In genomic region chr2:34645851-34646540, GRCm38 (mm10) we compare ENCODE assay signal across 7 mouse cellular contexts.
DNase-seq lines count a peak whose midpoint lies in the region; ATAC-seq and TF ChIP-seq lines count a peak whose summit lies in the region.

No protein-coding gene starts in this region.

- WGBS in forebrain, embryonic 13.5 days: 10% methylated on average over 21 of the region's 21 CpGs
- 13% methylated on average over 21 of the region's 21 CpGs for WGBS in limb, embryonic 10.5 days
- WGBS in midbrain, embryonic 10.5 days: 12% methylated on average over 21 of the region's 21 CpGs

- ATAC-seq in forebrain, embryonic 13.5 days: peak; percentile 74

- no peaks in the 10 kb centered on the region for H3K36me3 ChIP-seq in ES-E14 (ENCODE audit: control insufficient read depth, insufficient read depth, low read length, poor library complexity, severe bottlenecking)
- no peaks in the 10 kb centered on the region for H3K36me3 ChIP-seq in forebrain, embryonic 13.5 days (ENCODE audit: poor library complexity, severe bottlenecking)
- H3K36me3 ChIP-seq in limb, embryonic 10.5 days: no peaks in the 10 kb centered on the region
- no peaks in the 10 kb centered on the region for H3K36me3 ChIP-seq in midbrain, embryonic 10.5 days

- H3K9me3 ChIP-seq in ES-E14 (ENCODE audit: control insufficient read depth, insufficient read depth, low read depth, low read length): no peaks in the 10 kb centered on the region
- no peaks in the 10 kb centered on the region for H3K9me3 ChIP-seq in forebrain, embryonic 13.5 days (replicated peaks)
- no peaks in the 10 kb centered on the region for H3K9me3 ChIP-seq in limb, embryonic 10.5 days (replicated peaks)
- no peaks in the 10 kb centered on the region for H3K9me3 ChIP-seq in midbrain, embryonic 10.5 days (replicated peaks)

- intact Hi-C loops in heart, postnatal 36 days (cut with DNase I): no loop called here

- in situ Hi-C loops in ES-E14 (cut with MboI; ENCODE audit: low sequenced_read_pairs in 2 of 2, unreplicated experiment in 2 of 2): no loop called here

- peaks cover 28% of the 10 kb centered on the region for H3K27me3 ChIP-seq in forebrain, embryonic 13.5 days
- H3K27me3 ChIP-seq in limb, embryonic 10.5 days (ENCODE audit: low read depth, poor library complexity, severe bottlenecking): peaks cover 9% of the 10 kb centered on the region; the same call in 1 of the 2 replicates
- H3K27me3 ChIP-seq in midbrain, embryonic 10.5 days (ENCODE audit: low read depth, poor library complexity, severe bottlenecking): peaks cover 30% of the 10 kb centered on the region

- peak; percentile 89 for DNase-seq in ES-E14 (ENCODE audit: low read depth, low spot score)
- peak; percentile 92 for DNase-seq in adrenal gland, postnatal 14 days
- DNase-seq in heart, postnatal 36 days: peak; percentile 43 to 61
- peak; percentile 82 for DNase-seq in limb, embryonic 10.5 days (ENCODE audit: low spot score)
- peak; percentile 75 for DNase-seq in midbrain, embryonic 10.5 days (ENCODE audit: low spot score)
- DNase-seq in spleen, postnatal 36 days (ENCODE audit: low spot score in 2 of 2): peak; percentile 74 to 81

- H3K4me3 ChIP-seq in ES-E14 (ENCODE audit: insufficient read depth in 1 of 2, low read depth in 1 of 2, low read length in 2 of 2, poor library complexity in 1 of 2, severe bottlenecking in 1 of 2): peak overlapping the region; percentile 39 to 60; a peak in 3 of 4 replicates
- peak overlapping the region; percentile 25 for H3K4me3 ChIP-seq in forebrain, embryonic 13.5 days
- peak overlapping the region; percentile 53 for H3K4me3 ChIP-seq in limb, embryonic 10.5 days
- H3K4me3 ChIP-seq in midbrain, embryonic 10.5 days: peak overlapping the region; percentile 53

- H3K4me1 ChIP-seq in ES-E14 (ENCODE audit: control insufficient read depth in 2 of 2, insufficient read depth in 2 of 2, low read length in 2 of 2, poor library complexity in 1 of 2): peaks cover 3 to 6% of the 10 kb centered on the region in 2 experiments; a peak in 2 of 4 replicates
- H3K4me1 ChIP-seq in forebrain, embryonic 13.5 days: peaks cover 11% of the 10 kb centered on the region
- peaks cover 25% of the 10 kb centered on the region for H3K4me1 ChIP-seq in limb, embryonic 10.5 days
- peaks cover 15% of the 10 kb centered on the region for H3K4me1 ChIP-seq in midbrain, embryonic 10.5 days

- peak overlapping the region; percentile 29; the same call in 1 of the 2 replicates for H3K9ac ChIP-seq in ES-E14 (ENCODE audit: insufficient read depth, low read depth, low read length, poor library complexity, severe bottlenecking)
- 0 out of 2 replicates have a peak overlapping the region, but pooled peaks have one; percentile 22 for H3K9ac ChIP-seq in forebrain, embryonic 13.5 days

- no peak overlapping the region for H3K27ac ChIP-seq in ES-E14 (ENCODE audit: insufficient read depth, low read depth, low read length, poor library complexity, severe bottlenecking)
- no peak overlapping the region for H3K27ac ChIP-seq in forebrain, embryonic 13.5 days
- H3K27ac ChIP-seq in limb, embryonic 10.5 days: peak overlapping the region; percentile 36; the same call in 1 of the 2 replicates
- no peak overlapping the region for H3K27ac ChIP-seq in midbrain, embryonic 10.5 days (replicated peaks)

- H3K4me2 ChIP-seq in forebrain, embryonic 13.5 days: peak overlapping the region; percentile 56

TF ChIP-seq in ES-E14, 5 proteins besides CTCF, POLR2A, EP300 and RAD21:
- TF ChIP-seq MAFK (IDR thresholded peaks at IDR 0.05; ENCODE audit: insufficient read depth, low read depth, low read length): no peak
